Mouse (Mus musculus) embryonic fibroblast, embryonic 13.5 days (primary cell): ENCODE data around the gene Olfr1036.
"Not testable (repeated sequence)": the region's sequence is repeated elsewhere in the genome, so short reads cannot be mapped to it uniquely, and the experiment has no call there.

Experiments used
- CTCF ChIP-seq: IDR thresholded peaks from 2 replicates; pipeline ENCODE4 v1.5.1; 2011; ENCODE audit warnings: mild to moderate bottlenecking, control low read depth, low read length, moderate library complexity, borderline replicate concordance; ENCODE audit not compliant: insufficient read depth
- POLR2A ChIP-seq: IDR thresholded peaks from 2 replicates; pipeline ENCODE4 v1.6.1; 2011; ENCODE audit warnings: low read depth, mild to moderate bottlenecking, control low read depth, low read length, moderate library complexity

- TF ChIP-seq POLR2A, CTCF: not testable (repeated sequence)
Measured at GRCm38 (mm10) chr2:86073692-86074091, at the start of gene Olfr1036.
